Mouse (Mus musculus) lung, postnatal 25 days (tissue): Measurements from ENCODE around the gene Atp1a3.
"Not testable (repeated sequence)": the region's sequence is repeated elsewhere in the genome, so short reads cannot be mapped to it uniquely, and the experiment has no call there.

ENCODE experiments used
- DNase-seq: peaks from one replicate; pipeline ENCODE4 v3.0.0; 2022; ENCODE audit warnings: low spot score

Atp1a3 gene

GRCm38 (mm10) chr7:25005421-25006065 is at the start of gene Atp1a3:
Gene Atp1a3, minus strand, starts transcription at chr7:25005958.
- no peak for DNase-seq

- no peak for DNase-seq
These were observed 46.8 kb upstream of the Atp1a3 start for GRCm38 (mm10) chr7:25052587-25052986.

GRCm38 (mm10) chr7:25049295-25049930 is 43.7 kb upstream of the Atp1a3 start:
- DNase-seq = no peak

GRCm38 (mm10) chr7:25047363-25047762 is 41.6 kb upstream of the Atp1a3 start:
- no peak for DNase-seq

GRCm38 (mm10) chr7:25044599-25044998 is 38.8 kb upstream of the Atp1a3 start:
- not testable (repeated sequence) for DNase-seq

- no peak for DNase-seq
These were observed 36.2 kb upstream of the Atp1a3 start for GRCm38 (mm10) chr7:25041921-25042320.

GRCm38 (mm10) chr7:25035916-25036315 is 30.2 kb upstream of the Atp1a3 start:
- DNase-seq = peak; percentile 32

- no peak for DNase-seq
These were observed 29.0 kb upstream of the Atp1a3 start for GRCm38 (mm10) chr7:25034796-25035195.

GRCm38 (mm10) chr7:25031528-25031927 is 25.8 kb upstream of the Atp1a3 start:
- no peak for DNase-seq

GRCm38 (mm10) chr7:25030032-25030753 is 24.4 kb upstream of the Atp1a3 start:
- peak; percentile 68 for DNase-seq

- DNase-seq = no peak
These were observed 20.7 kb upstream of the Atp1a3 start for GRCm38 (mm10) chr7:25026452-25026851.

- DNase-seq = no peak
These were observed 20.2 kb upstream of the Atp1a3 start for GRCm38 (mm10) chr7:25025855-25026439.

- no peak for DNase-seq
These were observed 5.8 kb upstream of the Atp1a3 start for GRCm38 (mm10) chr7:25011592-25011991.

GRCm38 (mm10) chr7:25010090-25010913 is 4.5 kb upstream of the Atp1a3 start:
- DNase-seq = no peak

GRCm38 (mm10) chr7:25009099-25009700 is 3.4 kb upstream of the Atp1a3 start:
- no peak for DNase-seq

- DNase-seq = no peak
These were observed 2.9 kb upstream of the Atp1a3 start for GRCm38 (mm10) chr7:25008635-25009034.

- DNase-seq = no peak
These were observed 2.0 kb upstream of the Atp1a3 start for GRCm38 (mm10) chr7:25007609-25008374.

GRCm38 (mm10) chr7:25006586-25007364 is 1.0 kb upstream of the Atp1a3 start:
- DNase-seq = peak; percentile 63

- no peak for DNase-seq
These were observed 413 bp upstream of the Atp1a3 start for GRCm38 (mm10) chr7:25006171-25006570.

- DNase-seq = no peak
These were observed 952 bp downstream of the Atp1a3 start for GRCm38 (mm10) chr7:25004806-25005205.
